Mouse (Mus musculus) left cerebral cortex, adult 8-10 months (tissue): ENCODE data around the gene Dmrtc1c2. TPM values are rescaled to one million over a fixed set of nuclear protein-coding genes. Genes with fewer than 3 reads are reported as not detected.
"Not testable (repeated sequence)": the region's sequence is repeated elsewhere in the genome, so short reads cannot be mapped to it uniquely, and the experiment has no call there.

Experiments used
- DNase-seq, 2 experiments: peaks; one replicate each; pipeline ENCODE4 v3.0.0; 2022; ENCODE audit warnings: low spot score in 2 of 2
- total RNA-seq, 4 experiments: library from RNA; stranded (reverse); gene quantifications; 2 replicates each; pipeline ENCODE4 v1.2.4; 2022

The Dmrtc1c2 gene
- not detected for total RNA-seq

- DNase-seq: not testable (repeated sequence)
These were observed at the start of gene Dmrtc1c2 for GRCm38 (mm10) chrX:102854516-102854915. TSS of gene Dmrtc1c2 (minus strand) at chrX:102854616.

- no peak for DNase-seq
These were observed 13.5 kb upstream of the Dmrtc1c2 start, which contains the start of gene 1700031F05Rik for GRCm38 (mm10) chrX:102867871-102868270. TSS of gene 1700031F05Rik (minus strand) at chrX:102867971.

DNA sequence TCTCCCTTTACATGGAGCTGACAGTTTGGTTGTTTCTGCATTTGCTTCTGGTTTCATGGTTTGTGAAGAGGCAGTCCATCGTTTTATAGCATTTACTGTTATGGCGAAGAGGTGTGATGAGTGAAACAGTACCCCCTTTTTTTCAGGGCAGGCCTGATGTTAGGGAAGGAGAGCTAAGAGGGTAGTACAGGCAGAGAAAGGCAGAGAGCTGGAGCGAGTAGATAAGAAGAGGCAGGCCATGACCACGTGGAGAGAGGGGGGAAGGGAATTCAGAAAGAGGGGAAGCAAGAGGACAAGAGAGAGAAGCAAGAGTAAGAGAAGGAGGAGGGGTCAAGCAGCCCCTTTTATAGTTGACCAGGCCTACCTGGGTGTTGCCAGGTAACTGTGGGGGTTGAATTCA, 42.1 kb downstream of the Dmrtc1c2 start:
- DNase-seq: no peak

- DNase-seq: not testable (repeated sequence)
These were observed 51.8 kb downstream of the Dmrtc1c2 start, which contains the start of gene Dmrtc1c1 for GRCm38 (mm10) chrX:102802663-102803062. TSS of gene Dmrtc1c1 (plus strand) at chrX:102802963.

Other genes with a start within 250 kb of the Dmrtc1c2 start
- gene Phka1, start 210.4 kb downstream of the Dmrtc1c2 start, total RNA-seq: 10 to 100 TPM; 16.6 to 21.2 (median 17.7) TPM
- not detected for gene Gm3880, start 167.6 kb downstream of the Dmrtc1c2 start, total RNA-seq
- gene Gm9112, start 147.0 kb downstream of the Dmrtc1c2 start, total RNA-seq: not detected
- not detected for gene Dmrtc1b, start 146.8 kb downstream of the Dmrtc1c2 start, total RNA-seq
- gene Dmrtc1c1, start 51.7 kb downstream of the Dmrtc1c2 start, total RNA-seq: not detected
- not detected for gene 1700031F05Rik, start 13.4 kb upstream of the Dmrtc1c2 start, total RNA-seq
- 10 to 100 TPM in 1 of 4 experiments, 1 to 10 TPM in 3; 7.8 to 10.1 (median 9.0) TPM for gene Dmrtc1a, start 54.1 kb upstream of the Dmrtc1c2 start, total RNA-seq
- gene 1700011M02Rik, start 54.3 kb upstream of the Dmrtc1c2 start, total RNA-seq: not detected
- gene 1700018G05Rik, start 73.8 kb upstream of the Dmrtc1c2 start, total RNA-seq: not detected